Mouse (Mus musculus): ENCODE data around the gene Cdh4. TPM values are rescaled to one million over a fixed set of nuclear protein-coding genes. Genes with fewer than 3 reads are reported as not detected.

Gene Cdh4
- polyA plus RNA-seq, 1 experiment = not detected

GRCm38 (mm10) chr2:179428889-179429288, 13.3 kb upstream of the Cdh4 start:
- TF ChIP-seq FLI1 (IDR thresholded peaks at IDR 0.05; ENCODE audit: low read length) (no peak), GATA1 (IDR thresholded peaks at IDR 0.05; ENCODE audit: borderline replicate concordance, low read length) (no peak)
- H3K4me3 ChIP-seq (replicated peaks) = no peak overlapping the region
- H3K27me3 ChIP-seq (replicated peaks) = no peaks in the 10 kb centered on the region
- H3K9me3 ChIP-seq = peaks cover 50% of the 10 kb centered on the region
- H3K4me1 ChIP-seq = no peaks in the 10 kb centered on the region
- H3K36me3 ChIP-seq (replicated peaks; ENCODE audit: low read length) = no peaks in the 10 kb centered on the region

GRCm38 (mm10) chr2:179440161-179440560, 2.1 kb upstream of the Cdh4 start:
- no peak for TF ChIP-seq FLI1 (IDR thresholded peaks at IDR 0.05; ENCODE audit: low read length)
- no peak for TF ChIP-seq GATA1 (IDR thresholded peaks at IDR 0.05; ENCODE audit: borderline replicate concordance, low read length)
- peaks cover 50% of the 10 kb centered on the region for H3K27me3 ChIP-seq (replicated peaks)

GRCm38 (mm10) chr2:179441086-179441485, 1.1 kb upstream of the Cdh4 start:
- H3K4me3 ChIP-seq (replicated peaks) = no peak overlapping the region
- H3K9me3 ChIP-seq = peaks cover 18% of the 10 kb centered on the region
- no peaks in the 10 kb centered on the region for H3K36me3 ChIP-seq (replicated peaks; ENCODE audit: low read length)
- TF ChIP-seq FLI1 (IDR thresholded peaks at IDR 0.05; ENCODE audit: low read length) = no peak
- TF ChIP-seq GATA1 (IDR thresholded peaks at IDR 0.05; ENCODE audit: borderline replicate concordance, low read length) = no peak
- peaks cover 14% of the 10 kb centered on the region for H3K4me1 ChIP-seq
- peaks cover 50% of the 10 kb centered on the region for H3K27me3 ChIP-seq (replicated peaks)

More at GRCm38 (mm10) chr2:179440161-179440560, 2.1 kb upstream of the Cdh4 start:
- H3K4me1 ChIP-seq = peaks cover 14% of the 10 kb centered on the region
- peaks cover 23% of the 10 kb centered on the region for H3K9me3 ChIP-seq
- H3K36me3 ChIP-seq (replicated peaks; ENCODE audit: low read length) = no peaks in the 10 kb centered on the region
- H3K4me3 ChIP-seq (replicated peaks) = no peak overlapping the region

- Histone ChIP-seq H3K27me3 (replicated peaks) (peaks cover 51% of the 10 kb centered on the region), H3K9me3 (peaks cover 19% of the 10 kb centered on the region), H3K36me3 (replicated peaks; ENCODE audit: low read length) (no peaks in the 10 kb centered on the region), H3K4me1 (peaks cover 14% of the 10 kb centered on the region), H3K4me3 (replicated peaks) (peak overlapping the region; percentile 82)
- no peak for TF ChIP-seq FLI1 (IDR thresholded peaks at IDR 0.05; ENCODE audit: low read length)
- no peak for TF ChIP-seq GATA1 (IDR thresholded peaks at IDR 0.05; ENCODE audit: borderline replicate concordance, low read length)
Measured at GRCm38 (mm10) chr2:179441717-179442116, 514 bp upstream of the Cdh4 start.

- Histone ChIP-seq H3K4me1 (peaks cover 14% of the 10 kb centered on the region), H3K27me3 (replicated peaks) (peaks cover 51% of the 10 kb centered on the region), H3K36me3 (replicated peaks; ENCODE audit: low read length) (no peaks in the 10 kb centered on the region), H3K4me3 (replicated peaks) (peak overlapping the region; percentile 82), H3K9me3 (peaks cover 24% of the 10 kb centered on the region)
- TF ChIP-seq FLI1 (IDR thresholded peaks at IDR 0.05; ENCODE audit: low read length) = no peak
- no peak for TF ChIP-seq GATA1 (IDR thresholded peaks at IDR 0.05; ENCODE audit: borderline replicate concordance, low read length)
Measured at GRCm38 (mm10) chr2:179442541-179443225, 452 bp downstream of the Cdh4 start.

- TF ChIP-seq FLI1 (IDR thresholded peaks at IDR 0.05; ENCODE audit: low read length) (no peak), GATA1 (IDR thresholded peaks at IDR 0.05; ENCODE audit: borderline replicate concordance, low read length) (no peak)
- Histone ChIP-seq H3K36me3 (replicated peaks; ENCODE audit: low read length) (no peaks in the 10 kb centered on the region), H3K27me3 (replicated peaks) (peaks cover 51% of the 10 kb centered on the region), H3K9me3 (peaks cover 29% of the 10 kb centered on the region), H3K4me3 (replicated peaks) (no peak overlapping the region), H3K4me1 (peaks cover 14% of the 10 kb centered on the region)
Measured at GRCm38 (mm10) chr2:179443226-179443815, 1.1 kb downstream of the Cdh4 start.

- Histone ChIP-seq H3K27me3 (replicated peaks) (peaks cover 51% of the 10 kb centered on the region), H3K9me3 (peaks cover 34% of the 10 kb centered on the region), H3K36me3 (replicated peaks; ENCODE audit: low read length) (no peaks in the 10 kb centered on the region), H3K4me1 (peaks cover 14% of the 10 kb centered on the region), H3K4me3 (replicated peaks) (no peak overlapping the region)
- TF ChIP-seq FLI1 (IDR thresholded peaks at IDR 0.05; ENCODE audit: low read length) (no peak), GATA1 (IDR thresholded peaks at IDR 0.05; ENCODE audit: borderline replicate concordance, low read length) (no peak)
Measured at GRCm38 (mm10) chr2:179443959-179444358, 1.7 kb downstream of the Cdh4 start.

GRCm38 (mm10) chr2:179448256-179448655, 6.0 kb downstream of the Cdh4 start:
- Histone ChIP-seq H3K36me3 (replicated peaks; ENCODE audit: low read length) (no peaks in the 10 kb centered on the region), H3K27me3 (replicated peaks) (peaks cover 19% of the 10 kb centered on the region), H3K9me3 (peaks cover 70% of the 10 kb centered on the region), H3K4me1 (no peaks in the 10 kb centered on the region), H3K4me3 (replicated peaks) (no peak overlapping the region)
- no peak for TF ChIP-seq GATA1 (IDR thresholded peaks at IDR 0.05; ENCODE audit: borderline replicate concordance, low read length)
- TF ChIP-seq FLI1 (IDR thresholded peaks at IDR 0.05; ENCODE audit: low read length) = no peak

GRCm38 (mm10) chr2:179449018-179449417, 6.8 kb downstream of the Cdh4 start:
- Histone ChIP-seq H3K27me3 (replicated peaks) (peaks cover 12% of the 10 kb centered on the region), H3K36me3 (replicated peaks; ENCODE audit: low read length) (no peaks in the 10 kb centered on the region), H3K4me3 (replicated peaks) (no peak overlapping the region), H3K9me3 (peaks cover 75% of the 10 kb centered on the region), H3K4me1 (no peaks in the 10 kb centered on the region)
- no peak for TF ChIP-seq FLI1 (IDR thresholded peaks at IDR 0.05; ENCODE audit: low read length)
- no peak for TF ChIP-seq GATA1 (IDR thresholded peaks at IDR 0.05; ENCODE audit: borderline replicate concordance, low read length)

- H3K4me1 ChIP-seq = no peaks in the 10 kb centered on the region
- peaks cover 81% of the 10 kb centered on the region for H3K9me3 ChIP-seq
- TF ChIP-seq FLI1 (IDR thresholded peaks at IDR 0.05; ENCODE audit: low read length) (no peak), GATA1 (IDR thresholded peaks at IDR 0.05; ENCODE audit: borderline replicate concordance, low read length) (no peak)
- no peaks in the 10 kb centered on the region for H3K36me3 ChIP-seq (replicated peaks; ENCODE audit: low read length)
- no peak overlapping the region for H3K4me3 ChIP-seq (replicated peaks)
- H3K27me3 ChIP-seq (replicated peaks) = no peaks in the 10 kb centered on the region
Measured at GRCm38 (mm10) chr2:179459196-179459595, 17.0 kb downstream of the Cdh4 start.
